Mouse (Mus musculus): Measurements from ENCODE around the gene Ptf1a. TPM values are rescaled to one million over a fixed set of nuclear protein-coding genes. Genes with fewer than 3 reads are reported as not detected.

Gene Ptf1a
- total and polyA plus RNA-seq, 3 experiments, result not detected

DNA sequence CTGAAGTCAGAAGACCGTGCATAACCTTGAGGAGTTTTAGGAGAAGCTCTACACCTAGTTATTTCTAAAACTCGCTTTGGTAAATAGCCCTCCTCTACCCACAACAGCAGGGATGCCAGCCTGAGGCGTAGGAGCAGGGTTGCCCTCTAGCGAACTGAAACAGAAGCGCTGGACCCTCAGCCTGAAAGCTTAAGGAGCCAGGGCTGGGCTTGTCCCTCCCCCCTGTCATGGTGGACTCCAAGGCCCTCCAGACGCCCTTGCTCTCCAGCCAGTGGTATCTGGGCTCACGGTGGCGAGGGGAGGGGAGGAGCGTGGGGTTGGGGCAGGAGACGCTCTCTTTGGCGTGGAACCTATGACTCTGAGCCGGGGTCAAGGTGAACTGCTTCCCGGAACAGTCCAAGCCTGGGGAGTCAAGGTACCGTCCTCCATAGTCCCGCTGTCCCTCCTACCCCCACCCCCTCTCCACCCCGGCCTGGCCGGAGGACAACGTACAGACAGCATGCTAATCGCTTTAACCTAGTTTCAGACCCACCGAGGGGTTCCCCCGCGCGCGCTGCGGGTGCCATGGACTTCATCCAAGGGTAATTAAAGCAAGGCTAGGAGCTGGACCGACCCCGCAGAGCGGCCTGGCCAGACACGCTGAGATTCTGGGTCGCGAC lies 2.7 kb downstream of the Ptf1a start:
- H3K9me3 ChIP-seq (replicated peaks; ENCODE audit: low read length), result peaks cover 13% of the 10 kb centered on the region
- H3K27ac ChIP-seq (ENCODE audit: insufficient read depth, low read depth), result no peak overlapping the region
- in situ Hi-C loops (cut with MboI; ENCODE audit: low pct_ligation_motif_present, low pct_unique_long_range_greater_than_20kb, low sequenced_read_pairs), result no loop called here
- TF ChIP-seq GABPA (IDR thresholded peaks at IDR 0.05; ENCODE audit: insufficient replicate concordance, low read depth, low read length) (no peak), CTCF (conservative IDR thresholded peaks at IDR 0.05 in 1 of 2, IDR thresholded peaks at IDR 0.05 in 1 of 2; ENCODE audit: low read depth in 2 of 2, low read length in 2 of 2) (peak in 1 of 2 experiments; percentile 7; a peak in 1 of 4 replicates)
- no peaks in the 10 kb centered on the region for H3K79me2 ChIP-seq (replicated peaks; ENCODE audit: control insufficient read depth, extremely low read depth, insufficient read depth, poor library complexity, severe bottlenecking)
- no peak overlapping the region for H3K4me2 ChIP-seq (ENCODE audit: insufficient read depth, low read depth, poor library complexity, severe bottlenecking)
- no peaks in the 10 kb centered on the region for H3K4me1 ChIP-seq (ENCODE audit: control insufficient read depth in 1 of 2, insufficient read depth in 2 of 2)
- H3K27me3 ChIP-seq (replicated peaks), result no peaks in the 10 kb centered on the region
- no peak for DNase-seq (ENCODE audit: extremely low read depth)
- dilution Hi-C loops (cut with MboI; ENCODE audit: extremely low pct_ligation_motif_present, extremely low pct_unique_long_range_greater_than_20kb, low sequenced_read_pairs), result no loop called here
- H3K36me3 ChIP-seq (replicated peaks in 1 of 2; ENCODE audit: control insufficient read depth in 1 of 2, insufficient read depth in 1 of 2, low read length in 1 of 2), result no peaks in the 10 kb centered on the region
- H3K4me3 ChIP-seq (replicated peaks in 1 of 3; ENCODE audit: low read depth in 2 of 3, low read length in 2 of 3, poor library complexity in 1 of 3), result no peak overlapping the region
- no peak overlapping the region for H3K9ac ChIP-seq (ENCODE audit: insufficient read depth, low read depth)

- Histone ChIP-seq H3K4me3 (replicated peaks in 1 of 3; ENCODE audit: low read depth in 2 of 3, low read length in 2 of 3, poor library complexity in 1 of 3) (no peak overlapping the region), H3K4me2 (ENCODE audit: insufficient read depth, low read depth, poor library complexity, severe bottlenecking) (no peak overlapping the region), H3K36me3 (replicated peaks in 1 of 2; ENCODE audit: control insufficient read depth in 1 of 2, insufficient read depth in 1 of 2, low read length in 1 of 2) (no peaks in the 10 kb centered on the region), H3K79me2 (replicated peaks; ENCODE audit: control insufficient read depth, extremely low read depth, insufficient read depth, poor library complexity, severe bottlenecking) (no peaks in the 10 kb centered on the region), H3K4me1 (ENCODE audit: control insufficient read depth in 1 of 2, insufficient read depth in 2 of 2) (no peaks in the 10 kb centered on the region), H3K9ac (ENCODE audit: insufficient read depth, low read depth) (no peak overlapping the region), H3K27ac (ENCODE audit: insufficient read depth, low read depth) (no peak overlapping the region), H3K27me3 (replicated peaks) (no peaks in the 10 kb centered on the region), H3K9me3 (replicated peaks; ENCODE audit: low read length) (peaks cover 13% of the 10 kb centered on the region)
- TF ChIP-seq TCF12 (IDR thresholded peaks at IDR 0.05; ENCODE audit: low read depth, low read length) (no peak), ETS1 (conservative IDR thresholded peaks at IDR 0.05; ENCODE audit: low read depth, low read length) (no peak), RAD21 (IDR thresholded peaks at IDR 0.05; ENCODE audit: low read depth, low read length) (no peak), USF1 (IDR thresholded peaks at IDR 0.05; ENCODE audit: low read depth, low read length) (no peak), ZNF384 (IDR thresholded peaks at IDR 0.05; ENCODE audit: low read depth, low read length) (no peak), CHD2 (IDR thresholded peaks at IDR 0.05; ENCODE audit: low read length) (no peak), POLR2A (IDR thresholded peaks at IDR 0.05; ENCODE audit: low read depth, low read length) (no peak), MAZ (IDR thresholded peaks at IDR 0.05; ENCODE audit: low read depth, low read length) (no peak), SIN3A (IDR thresholded peaks at IDR 0.05; ENCODE audit: low read length) (no peak), ZMIZ1 (IDR thresholded peaks at IDR 0.05; ENCODE audit: low read depth, low read length) (no peak), TBP (conservative IDR thresholded peaks at IDR 0.05; ENCODE audit: low read depth, low read length) (no peak), SMC3 (IDR thresholded peaks at IDR 0.05; ENCODE audit: low read depth, low read length) (no peak)
- in situ Hi-C loops (cut with MboI; ENCODE audit: low pct_ligation_motif_present, low pct_unique_long_range_greater_than_20kb, low sequenced_read_pairs), result no loop called here
- DNase-seq (ENCODE audit: extremely low read depth), result no peak
- dilution Hi-C loops (cut with MboI; ENCODE audit: extremely low pct_ligation_motif_present, extremely low pct_unique_long_range_greater_than_20kb, low sequenced_read_pairs), result no loop called here
Observed at GRCm38 (mm10) chr2:19449308-19449707, 3.8 kb downstream of the Ptf1a start.

DNA sequence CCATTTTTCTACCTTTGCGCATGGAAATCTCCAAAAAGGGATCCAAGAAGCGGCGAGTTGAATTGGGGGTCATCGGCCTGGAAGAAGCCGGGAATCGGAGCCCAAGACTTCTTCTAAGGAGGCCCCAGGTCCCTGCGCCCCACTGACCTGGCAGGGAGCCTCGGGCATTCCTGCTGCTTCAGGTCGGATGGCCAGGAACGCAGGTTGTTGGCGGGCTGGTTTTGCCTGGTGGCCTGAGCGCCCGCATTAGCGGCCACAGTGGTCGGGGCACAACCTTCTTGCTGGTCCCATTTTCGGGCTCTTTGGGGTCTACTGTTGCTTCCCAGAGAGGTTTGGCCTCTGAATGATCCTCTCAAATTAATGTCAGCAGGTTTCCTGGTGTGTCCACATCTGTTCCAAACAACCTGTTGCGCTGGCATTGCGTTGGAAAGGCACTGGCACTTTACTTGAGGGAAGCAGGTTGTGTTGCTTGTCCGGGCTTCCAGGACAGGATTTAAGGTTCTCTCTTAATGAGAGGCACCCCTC lies 7.1 kb downstream of the Ptf1a start:
- in situ Hi-C loops (cut with MboI; ENCODE audit: low pct_ligation_motif_present, low pct_unique_long_range_greater_than_20kb, low sequenced_read_pairs), result no loop called here
- dilution Hi-C loops (cut with MboI; ENCODE audit: extremely low pct_ligation_motif_present, extremely low pct_unique_long_range_greater_than_20kb, low sequenced_read_pairs), result no loop called here
- Histone ChIP-seq H3K27ac (ENCODE audit: insufficient read depth, low read depth) (no peak overlapping the region), H3K4me2 (ENCODE audit: insufficient read depth, low read depth, poor library complexity, severe bottlenecking) (no peak overlapping the region), H3K27me3 (replicated peaks) (no peaks in the 10 kb centered on the region), H3K36me3 (replicated peaks in 1 of 2; ENCODE audit: control insufficient read depth in 1 of 2, insufficient read depth in 1 of 2, low read length in 1 of 2) (no peaks in the 10 kb centered on the region), H3K4me3 (replicated peaks in 1 of 3; ENCODE audit: low read depth in 2 of 3, low read length in 2 of 3, poor library complexity in 1 of 3) (no peak overlapping the region), H3K9ac (ENCODE audit: insufficient read depth, low read depth) (no peak overlapping the region), H3K9me3 (replicated peaks; ENCODE audit: low read length) (no peaks in the 10 kb centered on the region), H3K79me2 (replicated peaks; ENCODE audit: control insufficient read depth, extremely low read depth, insufficient read depth, poor library complexity, severe bottlenecking) (no peaks in the 10 kb centered on the region), H3K4me1 (ENCODE audit: control insufficient read depth in 1 of 2, insufficient read depth in 2 of 2) (no peaks in the 10 kb centered on the region)
- DNase-seq (ENCODE audit: extremely low read depth), result no peak
- no peak for TF ChIP-seq ZMIZ1 (IDR thresholded peaks at IDR 0.05; ENCODE audit: low read depth, low read length)
- no peak for TF ChIP-seq RCOR1 (conservative IDR thresholded peaks at IDR 0.05; ENCODE audit: low read depth, low read length)
- no peak for TF ChIP-seq MYC (IDR thresholded peaks at IDR 0.05; ENCODE audit: low read depth, low read length)
- no peak for TF ChIP-seq IRF4 (IDR thresholded peaks at IDR 0.05; ENCODE audit: low read depth, low read length)
- no peak for TF ChIP-seq MAFK (IDR thresholded peaks at IDR 0.05; ENCODE audit: insufficient replicate concordance, low read length)
- no peak for TF ChIP-seq CHD2 (IDR thresholded peaks at IDR 0.05; ENCODE audit: low read length)
- TF ChIP-seq MAZ (IDR thresholded peaks at IDR 0.05; ENCODE audit: low read depth, low read length), result no peak
- no peak for TF ChIP-seq UBTF (IDR thresholded peaks at IDR 0.05; ENCODE audit: low read depth, low read length)
- no peak for TF ChIP-seq ZKSCAN1 (IDR thresholded peaks at IDR 0.05; ENCODE audit: borderline replicate concordance, low read depth, low read length)
- no peak for TF ChIP-seq BHLHE40 (IDR thresholded peaks at IDR 0.05; ENCODE audit: low read depth, low read length)
- TF ChIP-seq PAX5 (IDR thresholded peaks at IDR 0.05; ENCODE audit: low read length), result no peak
- no peak for TF ChIP-seq SIN3A (IDR thresholded peaks at IDR 0.05; ENCODE audit: low read length)
- no peak for TF ChIP-seq POLR2AphosphoS2 (IDR thresholded peaks at IDR 0.05; ENCODE audit: low read depth, low read length)
- TF ChIP-seq USF2 (conservative IDR thresholded peaks at IDR 0.05; ENCODE audit: low read depth, low read length), result no peak
- no peak for TF ChIP-seq E2F4 (IDR thresholded peaks at IDR 0.05; ENCODE audit: insufficient replicate concordance, low read depth, low read length)
- TF ChIP-seq ZC3H11A (IDR thresholded peaks at IDR 0.05; ENCODE audit: low read depth, low read length), result no peak
